Mouse (Mus musculus): Measurements from ENCODE around the gene Pid1. TPM values are rescaled to one million over a fixed set of nuclear protein-coding genes. Genes with fewer than 3 reads are reported as not detected.

Pid1 gene
- polyA plus RNA-seq (2017; shearing (Covaris generic)), result 1 to 10 TPM; 2.6 to 4.5 TPM

GRCm38 (mm10) chr1:84363967-84364366, at the start of gene Pid1:
Pid1 (minus strand) TSS chr1:84364180.

